Mouse (Mus musculus) B cell, adult (primary cell): ENCODE results near the gene Meiob. TPM values are rescaled to one million over a fixed set of nuclear protein-coding genes. Genes with fewer than 3 reads are reported as not detected.

Source experiments
- total RNA-seq: library from RNA; stranded (reverse); gene quantifications from 4 replicates; pipeline ENCODE4 v1.2.4, GENCODE M21; 2023; ENCODE audit not compliant: inconsistent age

Meiob gene
- total RNA-seq: not detected in 4 replicates

DNA sequence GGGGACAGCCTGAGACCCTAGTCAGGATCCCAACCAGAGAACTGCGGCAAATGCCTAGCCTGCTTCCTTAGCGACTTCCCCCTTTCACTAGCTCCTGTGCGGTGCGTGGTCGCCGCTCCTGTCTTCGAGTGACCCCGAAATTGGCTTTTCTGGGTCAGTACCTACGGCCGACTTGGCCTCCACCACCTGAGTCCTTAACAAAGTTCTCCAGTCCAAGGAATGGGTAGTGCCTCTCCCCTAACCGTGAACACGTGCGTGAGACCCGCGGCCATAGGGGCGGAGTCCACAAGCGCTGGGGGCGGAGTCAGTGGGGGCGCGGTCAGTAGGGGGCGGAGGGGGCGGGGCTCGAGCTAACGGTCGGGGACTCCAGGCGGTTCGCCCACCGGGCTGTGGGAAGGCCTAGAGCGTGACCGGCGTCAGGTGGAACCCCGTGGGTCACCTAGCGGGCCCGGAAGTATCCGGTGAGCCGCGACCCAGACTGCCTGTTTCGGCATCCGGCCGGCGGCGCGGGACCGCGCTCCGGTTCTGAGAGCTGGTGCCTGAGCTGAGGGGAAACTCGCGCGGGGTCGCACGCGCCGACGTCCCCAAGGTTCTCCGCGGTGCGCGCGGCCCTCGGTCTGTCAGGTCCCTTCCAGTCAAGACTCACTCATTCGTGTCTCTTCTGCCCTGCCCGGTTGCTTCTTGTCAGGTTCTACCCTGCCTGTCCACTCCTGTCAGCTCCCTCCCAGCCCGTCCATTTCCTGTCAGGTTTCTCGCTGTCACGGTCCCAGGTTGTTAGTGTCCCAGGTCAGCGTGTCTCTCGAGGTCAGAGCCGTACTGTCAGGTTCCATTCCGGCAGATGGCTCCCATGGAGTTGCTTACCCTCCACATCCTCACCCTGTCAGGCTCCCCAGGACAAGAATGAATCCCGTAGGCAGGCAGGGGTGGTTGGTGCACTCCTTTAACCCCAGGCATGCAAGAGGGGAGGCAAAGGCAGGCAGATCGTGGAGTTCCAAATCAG lies at the start of gene Meiob:
Gene Meiob (plus strand): TSS at position 338 of the 1,000 bp plus-strand sequence.

DNA sequence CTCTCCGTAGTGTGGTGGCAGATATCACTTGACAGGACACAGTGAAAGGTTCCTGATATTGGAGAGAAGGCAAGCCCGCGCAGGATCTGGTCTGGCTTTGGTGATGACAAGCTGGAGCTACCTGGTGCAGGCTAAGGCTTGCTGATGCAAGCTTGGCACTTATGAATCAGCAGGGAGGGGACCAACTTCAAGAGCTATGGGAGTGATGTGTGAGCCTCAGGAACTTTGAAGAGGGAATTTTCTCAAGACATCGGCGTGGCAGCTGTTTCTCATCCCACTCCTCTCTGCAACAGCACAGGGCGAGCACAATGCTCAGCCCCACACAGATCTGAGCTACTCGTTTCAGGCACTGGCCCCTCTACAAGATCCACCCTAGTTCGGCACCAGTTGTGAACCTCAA lies 35.8 kb downstream of the Meiob start, which contains the start of gene Hagh:
Gene Hagh (plus strand): TSS at position 302 of the 400 bp plus-strand sequence.

DNA sequence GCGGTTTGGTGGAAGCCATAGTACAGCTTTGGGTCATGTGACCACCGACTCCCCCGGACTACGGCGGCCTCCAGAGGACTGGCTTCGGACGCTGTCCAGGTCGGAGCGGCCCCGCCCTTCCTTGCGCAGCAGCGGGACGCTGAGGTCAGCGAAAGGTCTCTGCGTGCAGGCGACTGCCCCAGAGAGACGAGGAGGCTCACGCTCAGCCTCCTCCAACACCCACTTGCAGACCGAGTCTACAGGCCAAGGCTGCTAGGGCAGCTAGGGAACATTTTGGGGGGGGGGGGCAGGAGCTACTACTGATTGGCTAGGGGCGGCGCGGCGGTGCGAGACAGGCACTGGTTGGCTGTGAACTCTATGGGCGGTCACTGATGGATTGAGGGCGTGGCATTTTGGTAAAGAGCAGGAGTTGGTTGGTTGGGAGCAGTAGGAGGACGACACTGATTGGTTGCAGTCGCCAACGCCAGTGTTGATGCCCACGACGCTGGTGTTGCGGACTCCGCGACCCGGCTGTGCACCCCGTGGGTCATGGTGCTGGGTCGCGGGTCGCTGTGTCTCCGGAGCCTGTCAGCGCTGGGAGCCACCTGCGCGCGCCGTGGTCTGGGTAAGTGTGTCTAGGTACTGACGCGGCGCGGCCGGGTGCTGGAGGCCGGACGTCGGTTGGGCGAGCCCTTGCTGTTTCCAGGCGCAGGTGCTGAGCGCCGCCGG lies 46.1 kb downstream of the Meiob start, which contains the start of gene Fahd1:
Gene Fahd1 (minus strand): TSS at position 300 of the 708 bp plus-strand sequence.

GRCm38 (mm10) chr17:24865776-24866175 lies 61.7 kb downstream of the Meiob start, which contains the start of gene Igfals:
Igfals (plus strand) TSS chr17:24865997.

GRCm38 (mm10) chr17:24886134-24886931 lies 82.2 kb downstream of the Meiob start, which contains the start of the genes Nubp2 and Spsb3:
Nubp2 (minus strand) TSS chr17:24886349.
Spsb3 (plus strand) TSS chr17:24886643.

Other genes with a start within 250 kb of the Meiob start
- 84.9 to 110 TPM (median 98.3 TPM) in 4 replicates for gene Tsc2, start 171.7 kb upstream of the Meiob start, total RNA-seq
- 2.8 to 11.3 TPM (median 4.9 TPM) in 4 replicates for gene Nthl1, start 171.6 kb upstream of the Meiob start, total RNA-seq
- 0.48 to 0.51 TPM in 2 of 4 replicates, not detected in the others for gene Slc9a3r2, start 154.0 kb upstream of the Meiob start, total RNA-seq
- not detected in 4 replicates for gene Npw, start 145.8 kb upstream of the Meiob start, total RNA-seq
- 52.7 to 59.6 TPM (median 57.9 TPM) in 4 replicates for gene Zfp598, start 134.6 kb upstream of the Meiob start, total RNA-seq
- not detected in 4 replicates for gene Syngr3, start 114.3 kb upstream of the Meiob start, total RNA-seq
- 16.9 to 18.7 TPM (median 18.1 TPM) in 4 replicates for gene Gfer, start 108.1 kb upstream of the Meiob start, total RNA-seq
- gene Noxo1, start 108.1 kb upstream of the Meiob start, total RNA-seq: 7.7 to 11.6 TPM (median 8.4 TPM) in 4 replicates
- gene Tbl3, start 96.6 kb upstream of the Meiob start, total RNA-seq: 31.4 to 36.1 TPM (median 33.4 TPM) in 4 replicates
- gene Rnf151, start 86.2 kb upstream of the Meiob start, total RNA-seq: 0.78 TPM in 1 of 4 replicates, not detected in the others
- gene Rps2, start 86.2 kb upstream of the Meiob start, total RNA-seq: 1,210 to 1,288 TPM (median 1,234 TPM) in 4 replicates
- 71.7 to 80.7 TPM (median 73.5 TPM) in 4 replicates for gene Ndufb10, start 79.8 kb upstream of the Meiob start, total RNA-seq
- not detected in 4 replicates for gene Rpl3l, start 76.5 kb upstream of the Meiob start, total RNA-seq
- 29.6 to 37.8 TPM (median 32.9 TPM) in 4 replicates for gene Msrb1, start 67.6 kb upstream of the Meiob start, total RNA-seq
- not detected in 4 replicates for gene Hs3st6, start 51.3 kb upstream of the Meiob start, total RNA-seq
- 27.5 to 30.3 TPM (median 27.9 TPM) in 4 replicates for gene Hagh, start 35.9 kb downstream of the Meiob start, total RNA-seq
- gene Fahd1, start 46.1 kb downstream of the Meiob start, total RNA-seq: 2.0 to 2.5 TPM (median 2.2 TPM) in 4 replicates
- gene Igfals, start 61.7 kb downstream of the Meiob start, total RNA-seq: 0.54 to 1.4 TPM (median 0.66 TPM) in 3 of 4 replicates, not detected in the other
- 54.8 to 67.5 TPM (median 67.0 TPM) in 4 replicates for gene Nubp2, start 82.1 kb downstream of the Meiob start, total RNA-seq
- 26.0 to 31.7 TPM (median 30.6 TPM) in 4 replicates for gene Spsb3, start 82.4 kb downstream of the Meiob start, total RNA-seq
- 65.6 to 76.2 TPM (median 68.2 TPM) in 4 replicates for gene Eme2, start 90.8 kb downstream of the Meiob start, total RNA-seq
- gene Mrps34, start 90.8 kb downstream of the Meiob start, total RNA-seq: 26.8 to 35.6 TPM (median 29.2 TPM) in 4 replicates
- gene Nme3, start 92.2 kb downstream of the Meiob start, total RNA-seq: 23.0 to 37.2 TPM (median 27.7 TPM) in 4 replicates
- gene Mapk8ip3, start 132.7 kb downstream of the Meiob start, total RNA-seq: 200 to 220 TPM (median 218 TPM) in 4 replicates
- 28.7 to 38.2 TPM (median 33.4 TPM) in 4 replicates for gene Jpt2, start 156.4 kb downstream of the Meiob start, total RNA-seq
- 38.2 to 47.6 TPM (median 41.7 TPM) in 4 replicates for gene Cramp1l, start 211.5 kb downstream of the Meiob start, total RNA-seq
- gene Ift140, start 211.8 kb downstream of the Meiob start, total RNA-seq: 66.0 to 71.9 TPM (median 68.3 TPM) in 4 replicates